Mouse (Mus musculus): ENCODE measurements around the gene Nup107.

DNA sequence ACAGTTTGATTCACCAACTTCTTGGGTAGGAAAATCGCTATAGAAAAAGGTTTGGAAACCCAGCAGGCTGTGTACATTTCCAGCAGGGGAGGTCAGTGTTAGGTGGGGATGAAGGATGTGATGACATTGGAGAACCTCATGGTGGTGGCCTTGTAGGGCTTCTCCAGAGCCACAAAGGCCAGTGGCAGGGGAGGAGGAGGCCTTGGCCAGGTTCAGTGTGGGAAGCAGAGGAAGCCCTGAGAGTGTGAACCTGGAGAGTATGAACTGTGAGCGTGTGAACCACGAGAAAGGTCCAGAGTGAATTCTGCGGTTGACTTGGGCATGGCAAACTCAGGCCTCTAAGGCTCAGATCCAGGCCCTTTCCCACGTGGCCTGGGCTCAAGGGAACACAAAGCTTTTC lies 63.9 kb downstream of the Nup107 start:
- TF ChIP-seq CTCF (conservative IDR thresholded peaks at IDR 0.05 in 1 of 2, IDR thresholded peaks at IDR 0.05 in 1 of 2; ENCODE audit: low read depth in 2 of 2, low read length in 2 of 2) (no peak), POLR2A (IDR thresholded peaks at IDR 0.05; ENCODE audit: low read depth, low read length) (no peak), NELFE (IDR thresholded peaks at IDR 0.05; ENCODE audit: low read depth, low read length) (no peak), PAX5 (IDR thresholded peaks at IDR 0.05; ENCODE audit: low read length) (no peak), ETS1 (conservative IDR thresholded peaks at IDR 0.05; ENCODE audit: low read depth, low read length) (no peak), USF1 (IDR thresholded peaks at IDR 0.05; ENCODE audit: low read depth, low read length) (no peak), ELF1 (IDR thresholded peaks at IDR 0.05; ENCODE audit: low read depth, low read length) (no peak), IRF4 (IDR thresholded peaks at IDR 0.05; ENCODE audit: low read depth, low read length) (no peak), EP300 (IDR thresholded peaks at IDR 0.05; ENCODE audit: low read length) (no peak), MXI1 (IDR thresholded peaks at IDR 0.05; ENCODE audit: low read depth, low read length) (no peak), NRF1 (IDR thresholded peaks at IDR 0.05; ENCODE audit: low read depth, low read length) (no peak)

Data from CH12.LX (cell line).